Mouse (Mus musculus) neural tube, embryonic 10.5 days (tissue): ENCODE measurements around the gene Cir1.

Experiments used
- DNase-seq: peaks from one replicate; pipeline ENCODE4 v3.0.0-alpha.2; 2017; ENCODE audit warnings: low spot score; ENCODE audit errors: extremely low spot score

Gene Cir1

DNA sequence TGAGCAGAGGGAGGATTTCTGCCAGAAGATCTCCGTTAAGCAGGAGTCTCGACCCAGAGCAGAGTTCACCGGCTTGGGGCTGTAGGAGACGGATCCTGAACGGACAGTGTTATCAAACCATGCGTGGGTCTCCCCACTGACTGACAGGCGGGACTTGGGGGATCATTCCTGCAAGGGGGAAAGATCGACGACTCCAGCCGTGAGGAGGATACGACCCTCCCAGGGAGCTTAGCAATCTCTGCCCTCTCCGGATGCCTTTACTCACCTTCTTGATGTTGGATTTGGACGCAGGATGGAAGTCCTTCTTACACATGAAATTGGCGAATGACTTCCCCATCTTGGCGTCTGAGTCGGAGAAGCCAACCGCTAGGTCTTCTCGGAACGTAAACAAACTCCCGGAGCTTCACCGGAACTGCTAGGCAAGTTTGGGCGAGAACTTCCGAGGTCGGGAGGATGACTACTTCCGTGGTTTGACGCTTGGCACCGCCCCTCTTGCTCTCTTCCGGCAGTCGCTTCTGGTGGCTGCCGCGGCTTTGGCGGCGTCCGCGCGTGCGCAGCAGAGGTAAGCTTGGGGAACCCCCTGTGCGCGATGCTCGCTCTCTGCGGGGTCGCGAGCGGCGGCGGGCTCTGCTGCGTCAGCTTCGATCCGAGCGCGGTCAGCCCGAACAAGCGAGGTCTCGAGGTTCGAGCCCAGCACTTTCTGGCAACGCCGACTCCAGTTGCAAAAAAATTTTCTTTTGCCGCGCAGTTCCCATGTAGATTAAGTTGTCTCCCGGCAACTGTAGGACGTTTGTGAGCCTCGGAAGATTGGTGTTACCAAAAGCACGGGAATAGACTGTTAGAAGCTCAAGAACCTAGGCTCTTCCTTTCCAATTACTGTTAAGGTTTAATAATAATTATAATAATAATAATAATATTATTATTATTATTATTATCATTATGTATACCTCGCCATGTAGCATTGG is at the start of gene Cir1, which contains the start of gene Scrn3:
Gene Cir1 (minus strand): TSS at position 550 of the 965 bp plus-strand sequence.
Gene Scrn3 (plus strand): TSS at position 450 of the 965 bp plus-strand sequence.
- DNase-seq: peak; percentile 92

DNA sequence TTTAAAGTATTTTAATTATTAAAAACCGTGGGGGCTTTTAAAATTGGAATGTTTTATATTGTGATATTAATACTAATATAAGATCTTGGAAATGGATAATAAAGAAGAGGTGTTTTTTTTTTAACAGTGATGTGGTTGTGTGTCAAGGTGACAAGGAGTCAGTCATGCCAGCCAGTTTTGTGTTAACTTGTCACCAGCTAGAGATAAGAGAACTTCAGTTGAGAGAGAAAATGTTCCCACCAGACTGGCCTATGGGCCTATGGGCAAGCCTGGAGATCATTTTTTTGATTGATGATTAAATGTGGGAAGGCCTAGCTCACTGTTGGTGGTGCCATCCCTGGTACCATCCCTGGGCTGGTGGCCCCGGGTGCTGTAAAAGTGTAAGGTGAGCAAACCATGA is 48.0 kb upstream of the Cir1 start:
- no peak for DNase-seq

DNA sequence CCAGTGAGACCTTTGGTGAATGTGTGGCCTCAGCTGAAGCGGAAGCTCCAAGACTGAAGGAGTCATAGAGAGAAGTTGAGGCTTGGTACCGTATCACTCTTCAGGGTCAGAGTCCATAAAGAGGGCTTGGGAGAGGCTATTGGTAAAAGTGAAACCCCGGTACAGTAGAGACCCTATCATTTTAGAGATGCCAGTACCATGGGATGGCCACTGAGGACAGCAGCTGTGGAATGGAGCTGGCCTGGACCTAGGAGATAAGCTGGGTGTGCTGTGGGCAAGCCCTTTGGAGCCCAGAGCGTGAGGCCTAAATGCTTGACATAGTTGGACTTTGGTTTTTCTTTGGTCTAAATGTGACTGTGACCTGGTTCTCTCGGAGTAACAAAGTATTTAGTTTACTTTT is 47.4 kb upstream of the Cir1 start:
- DNase-seq: no peak

DNA sequence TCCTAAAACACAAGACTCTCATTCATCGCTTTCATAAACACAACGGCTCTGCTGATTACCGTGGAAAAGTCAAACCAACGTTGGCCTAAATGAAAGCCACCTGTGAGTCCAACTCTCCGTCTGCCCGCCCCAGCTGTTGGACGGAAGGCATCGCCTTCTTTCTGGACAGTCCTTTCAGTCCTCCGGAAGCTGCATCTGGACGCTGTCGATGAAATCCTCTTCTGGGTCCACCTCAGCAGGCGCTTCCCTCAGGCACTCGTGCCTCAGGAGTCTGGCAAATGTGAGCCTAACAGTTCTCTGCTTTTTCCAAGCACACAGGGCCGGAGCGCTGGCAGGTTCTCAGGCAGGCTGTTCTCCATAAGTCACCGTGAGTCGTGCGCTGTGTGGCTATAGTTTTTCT is 44.5 kb upstream of the Cir1 start:
- DNase-seq: no peak

DNA sequence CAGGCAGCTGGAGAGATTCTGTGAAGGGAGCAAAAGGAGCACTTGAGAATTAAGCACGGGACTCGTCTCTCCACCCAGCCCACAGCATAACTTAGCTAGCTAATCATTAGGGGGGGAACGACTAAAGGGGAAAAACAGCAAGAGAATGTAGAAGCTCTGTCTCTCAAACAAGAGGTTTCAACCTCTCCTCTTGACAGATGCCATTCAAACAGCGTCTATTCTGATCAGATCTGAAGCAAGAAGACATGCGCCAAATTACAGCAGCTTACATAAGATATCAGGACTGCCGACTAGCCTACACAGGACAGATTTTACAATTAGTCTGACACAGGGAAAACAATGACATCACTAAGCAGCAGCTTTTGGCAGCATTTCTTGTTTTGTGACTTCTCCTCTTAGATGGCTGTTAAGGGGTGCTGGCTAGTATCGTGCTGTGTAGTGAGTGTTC is 39.5 kb upstream of the Cir1 start:
- DNase-seq: no peak

DNA sequence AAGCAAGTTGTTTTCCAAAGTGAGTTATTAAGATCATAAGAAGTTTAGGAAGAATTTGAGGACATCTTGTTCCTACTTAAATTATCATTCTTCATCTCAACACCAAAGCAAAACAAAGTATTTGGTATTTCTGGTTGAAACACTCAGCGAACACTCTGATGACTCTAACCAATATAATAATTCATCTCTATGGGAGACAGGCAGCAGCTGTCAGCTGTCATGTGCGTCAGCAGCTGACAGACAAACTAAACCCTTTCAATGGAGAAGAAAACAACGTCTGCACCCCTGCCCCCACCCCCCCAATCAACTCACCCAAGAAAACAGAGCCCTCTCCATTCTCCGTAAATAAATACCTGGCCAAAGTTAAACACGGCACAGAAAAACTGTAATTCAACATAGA is 39.0 kb upstream of the Cir1 start:
- DNase-seq: no peak

DNA sequence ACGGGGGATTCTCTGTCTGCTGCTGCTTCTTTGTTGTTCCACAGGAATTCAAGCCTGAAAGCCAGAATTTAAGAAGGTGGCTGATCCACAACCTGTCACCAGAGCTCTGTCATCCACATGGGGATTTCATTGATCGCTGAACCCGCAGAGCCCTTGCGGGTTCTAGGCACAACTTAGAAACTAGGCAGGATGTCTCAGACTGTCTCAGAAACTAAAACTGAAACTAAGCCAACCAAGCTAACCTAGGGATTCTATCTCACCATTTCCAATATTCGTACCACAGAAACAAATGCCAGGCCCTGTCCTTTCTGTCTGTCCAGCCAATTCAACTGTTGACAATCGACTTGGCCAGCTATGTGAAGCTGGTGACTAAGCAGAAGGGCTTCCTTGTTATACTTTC is 35.7 kb upstream of the Cir1 start:
- no peak for DNase-seq

DNA sequence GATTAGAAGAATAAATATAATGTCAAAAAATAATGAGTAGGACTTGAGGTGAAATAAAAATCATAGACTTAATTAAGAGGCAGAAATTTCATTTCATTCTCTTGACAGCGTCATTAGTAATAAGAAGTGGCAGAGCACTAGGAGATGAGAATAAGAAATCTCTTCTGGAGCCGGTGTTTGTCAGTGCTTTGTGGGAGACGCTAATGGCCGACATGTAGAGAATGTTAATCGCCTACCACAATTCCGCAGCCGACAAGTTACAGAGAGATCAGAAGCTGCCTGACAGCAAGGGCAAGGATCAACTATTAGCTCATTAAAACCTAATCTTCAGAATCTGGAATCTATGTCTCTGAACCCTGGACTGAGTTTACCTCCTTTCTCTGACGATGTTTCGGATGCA is 35.3 kb upstream of the Cir1 start:
- DNase-seq: no peak

DNA sequence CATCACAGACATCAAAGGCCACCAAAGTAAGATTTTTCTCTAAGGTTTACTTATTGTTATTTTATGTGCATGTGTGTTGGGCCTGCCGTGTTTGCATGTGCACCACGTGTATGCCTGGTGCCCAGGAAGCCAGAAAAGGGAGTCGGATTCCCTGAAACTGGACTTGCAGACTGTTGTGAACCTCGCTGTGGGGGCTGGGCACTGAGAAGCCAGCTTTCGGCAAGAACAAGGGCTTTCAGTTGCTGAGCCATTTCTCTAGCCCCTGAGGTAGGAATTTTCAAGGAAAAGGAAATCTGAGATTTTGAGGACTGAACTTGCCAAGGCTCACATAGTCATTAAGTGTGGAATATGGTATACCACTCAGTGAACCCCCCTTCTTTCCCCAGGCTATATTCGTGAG is 34.6 kb upstream of the Cir1 start:
- no peak for DNase-seq

DNA sequence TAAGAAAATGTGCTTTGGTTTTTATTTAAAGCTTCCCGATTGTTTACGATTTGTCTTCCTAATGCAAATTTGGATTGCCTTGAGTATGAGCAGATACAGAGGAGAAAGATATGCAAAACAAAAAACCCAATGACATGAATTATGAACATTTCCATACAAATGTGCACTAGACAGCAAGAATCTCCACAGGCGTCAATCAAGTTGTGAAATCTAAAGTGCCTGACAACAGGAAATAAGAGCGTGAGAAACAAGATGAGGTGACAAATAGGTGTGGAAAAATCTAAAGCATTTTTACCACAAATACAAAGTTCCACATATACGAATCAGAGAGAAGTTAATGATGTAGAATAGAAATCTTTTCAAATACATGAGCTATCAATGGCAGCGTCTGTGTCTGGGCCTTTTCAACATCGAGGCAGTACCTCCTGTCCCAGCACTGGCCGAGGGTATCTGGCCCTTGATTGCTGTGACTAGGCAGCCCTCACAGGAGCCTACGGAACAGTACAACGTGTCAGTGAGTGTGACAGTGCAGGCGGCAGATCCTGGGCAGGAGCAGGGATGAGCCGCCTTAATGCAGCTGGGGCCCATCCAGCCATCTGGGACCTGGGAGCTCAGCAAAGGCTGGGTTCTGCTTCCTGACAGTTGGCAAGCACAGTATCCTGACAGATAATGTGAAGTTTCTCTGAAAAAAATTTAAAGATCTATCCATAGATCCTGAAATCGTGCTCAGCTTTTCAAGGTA is 34.0 kb upstream of the Cir1 start:
- DNase-seq: no peak

DNA sequence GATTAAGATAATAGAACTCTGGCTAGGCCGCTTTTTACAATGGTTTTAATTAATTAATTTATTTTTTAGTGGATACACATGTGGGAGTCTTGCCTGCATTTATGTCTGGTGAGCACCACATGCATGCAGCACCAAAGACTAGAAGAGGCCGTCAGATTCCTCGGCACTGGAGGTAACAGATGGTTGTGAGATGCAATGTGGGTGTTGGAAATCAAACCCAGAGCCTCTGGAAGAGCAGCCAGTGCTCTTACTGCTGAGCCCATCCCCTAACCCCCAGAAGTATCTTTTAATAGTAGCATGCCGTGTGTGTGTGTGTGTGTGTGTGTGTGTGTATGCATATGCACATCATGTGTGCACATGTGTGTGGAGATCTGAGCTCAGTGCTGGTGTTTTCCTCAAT is 32.7 kb upstream of the Cir1 start:
- DNase-seq: no peak

DNA sequence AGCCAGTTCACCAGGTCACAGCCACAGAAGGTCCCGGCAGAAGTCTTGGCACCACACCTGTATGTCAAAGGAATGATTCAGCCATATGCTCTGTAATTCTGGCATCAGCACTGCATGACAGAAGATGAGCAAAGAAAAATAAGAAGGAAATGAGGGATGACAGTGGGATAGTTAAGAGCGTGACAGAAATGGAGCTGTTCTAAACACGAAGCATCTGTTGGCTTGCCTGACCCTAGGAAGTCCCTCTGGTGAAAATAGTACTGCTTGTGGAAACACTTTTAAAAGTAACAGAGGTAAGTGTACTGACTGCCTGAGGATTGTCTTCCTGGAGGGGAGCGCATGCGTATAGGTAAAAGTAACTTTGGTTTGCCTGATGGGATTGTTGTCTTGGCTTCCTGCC is 31.2 kb upstream of the Cir1 start:
- no peak for DNase-seq

DNA sequence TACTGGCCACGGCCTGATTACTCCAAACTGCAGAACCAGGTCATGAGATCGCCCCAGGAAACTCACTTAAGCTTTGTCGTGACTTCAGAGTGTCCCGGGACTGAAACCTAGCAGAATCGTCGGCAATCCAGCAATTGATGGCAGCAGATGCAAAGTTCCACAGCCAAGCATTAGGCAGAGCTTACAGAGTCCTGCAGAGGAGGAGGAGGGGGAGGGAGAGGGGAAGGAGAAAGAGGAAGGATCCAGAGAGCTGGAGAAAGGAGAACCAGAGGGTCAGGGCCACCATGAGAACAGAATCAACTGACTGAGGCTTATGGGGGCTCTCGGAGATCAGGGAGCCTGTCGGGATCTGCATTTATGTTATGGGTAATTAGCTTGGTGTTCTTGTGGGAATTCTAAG is 25.9 kb upstream of the Cir1 start:
- no peak for DNase-seq

DNA sequence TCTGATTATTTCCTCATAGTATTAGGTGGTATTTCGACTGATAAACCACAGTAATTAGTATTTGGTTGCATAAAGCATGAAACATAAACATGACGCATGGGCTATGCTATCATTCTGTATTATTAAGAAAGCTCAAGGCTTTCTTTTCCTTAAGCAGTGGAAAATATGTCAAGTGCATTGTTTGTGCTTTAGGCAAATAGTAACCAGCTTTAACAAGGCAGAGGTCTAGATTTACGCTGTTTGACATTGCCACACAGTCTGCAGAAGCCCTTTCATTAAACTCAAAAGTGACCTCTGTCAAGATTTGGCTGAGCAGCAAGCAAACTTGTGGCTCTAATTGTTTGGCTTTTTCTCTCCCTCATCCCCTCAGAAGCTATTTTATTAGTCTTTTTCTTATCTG is 23.4 kb upstream of the Cir1 start:
- no peak for DNase-seq

DNA sequence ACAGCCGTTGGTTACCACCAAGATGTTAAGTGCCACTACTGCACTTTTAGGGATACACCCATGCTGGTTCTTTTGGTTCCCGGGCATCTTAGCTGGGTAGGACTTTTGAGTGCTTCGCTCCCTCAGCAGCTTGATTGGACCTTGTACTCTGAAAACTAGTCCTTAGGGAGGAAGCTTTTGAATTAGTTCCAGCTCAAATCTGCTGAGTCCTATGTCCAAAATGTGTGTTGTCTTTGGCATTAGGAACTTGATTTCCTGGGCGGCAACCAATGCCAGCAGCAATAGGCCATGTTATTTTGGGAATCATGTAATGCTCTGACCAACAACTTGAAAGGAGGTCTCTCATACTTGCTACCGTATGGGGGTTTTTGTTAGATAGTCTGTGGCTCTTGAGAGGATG is 13.4 kb upstream of the Cir1 start:
- no peak for DNase-seq

DNA sequence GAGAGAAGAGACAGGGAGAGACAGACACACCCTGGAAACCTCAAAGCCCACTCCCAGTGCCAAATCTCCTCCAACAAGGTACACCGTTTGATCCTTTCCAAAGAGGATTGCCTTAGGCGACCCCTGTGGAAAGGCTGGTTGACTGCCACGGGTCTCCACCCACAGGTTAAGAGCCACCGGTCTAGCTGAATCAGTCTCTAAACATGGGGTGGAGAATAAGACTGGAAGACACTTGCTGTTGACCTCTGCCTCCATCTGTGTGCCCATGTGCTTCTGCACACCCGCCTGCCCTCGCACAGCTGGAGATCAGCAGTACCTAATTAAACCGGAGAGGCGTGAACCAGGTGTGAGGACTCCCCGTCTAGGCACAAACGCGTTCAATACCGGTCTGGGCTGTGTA is 10.5 kb upstream of the Cir1 start:
- DNase-seq: no peak

DNA sequence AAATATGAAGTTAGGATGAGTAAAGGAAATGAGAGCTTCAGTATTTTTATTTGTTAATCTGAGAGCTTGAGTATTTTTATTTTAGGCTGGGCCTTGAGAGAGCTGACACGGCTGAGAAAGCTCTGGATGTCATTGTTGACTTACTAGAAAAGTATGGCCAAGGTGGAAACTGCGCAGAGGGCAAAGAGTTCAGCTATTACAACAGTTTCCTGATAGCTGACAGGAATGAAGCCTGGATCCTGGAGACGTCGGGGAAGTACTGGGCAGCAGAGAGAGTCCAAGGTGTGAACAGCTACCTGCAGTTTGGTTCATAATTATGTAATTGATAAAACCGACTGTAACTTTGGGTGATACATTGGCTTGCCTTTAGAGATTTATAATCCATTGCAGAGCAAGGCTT is 6.7 kb upstream of the Cir1 start:
- no peak for DNase-seq

DNA sequence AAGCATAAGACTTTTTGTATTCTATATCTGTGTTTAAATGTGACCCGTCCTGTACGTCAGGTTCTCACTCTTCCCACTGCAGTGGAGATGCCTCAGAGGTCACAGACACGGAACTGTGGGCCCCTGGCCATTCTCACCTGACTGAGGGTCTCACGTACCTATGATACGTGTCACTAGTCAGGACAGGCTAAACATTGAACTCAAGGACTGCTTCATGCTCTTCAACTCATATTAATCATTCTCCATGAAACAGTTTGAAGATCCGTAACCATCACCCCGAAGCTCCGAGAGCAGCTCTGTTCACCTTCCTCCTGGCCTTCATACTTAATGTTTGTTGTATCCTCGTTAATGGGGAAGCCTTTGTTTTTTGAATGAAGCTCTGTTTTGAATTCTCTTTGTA is 4.9 kb upstream of the Cir1 start:
- DNase-seq: no peak

DNA sequence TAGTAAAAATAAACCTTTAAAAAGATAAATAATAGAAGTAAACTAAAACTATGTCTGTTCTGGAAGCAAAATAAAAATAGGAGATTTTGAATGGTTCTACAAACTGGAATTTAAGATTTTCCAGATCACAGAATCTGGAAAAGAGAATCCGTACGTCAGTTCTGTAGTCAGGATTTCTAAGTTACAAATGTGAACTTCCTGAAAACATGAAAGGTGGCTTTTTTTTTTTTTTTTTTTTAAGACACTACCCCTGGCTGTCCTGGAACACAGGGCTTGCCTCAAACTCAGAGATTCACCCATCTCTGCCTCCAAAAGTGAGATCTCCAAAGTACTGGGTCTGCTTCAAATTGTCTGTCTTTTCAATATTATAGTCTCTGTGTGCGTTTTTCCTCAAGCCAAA is 1.8 kb upstream of the Cir1 start:
- DNase-seq: no peak

DNA sequence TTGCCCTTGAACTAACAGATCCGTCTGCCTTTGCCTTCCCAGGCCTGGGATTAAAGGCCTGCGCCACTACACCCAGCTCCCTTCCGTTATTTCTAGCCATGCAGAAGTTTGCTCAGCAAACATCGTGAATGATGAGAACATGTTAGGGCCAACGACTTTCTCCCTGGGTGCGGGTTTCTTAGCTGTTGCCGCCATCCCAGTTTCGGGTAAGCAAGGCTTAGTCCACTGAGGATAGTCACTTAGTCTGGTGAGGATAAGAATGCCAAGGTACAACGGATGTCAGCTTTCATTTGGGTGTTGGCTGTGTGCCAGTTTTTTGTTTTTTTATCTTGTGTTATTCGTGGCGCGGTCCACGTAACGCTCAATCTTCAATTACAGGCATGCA is 608 bp upstream of the Cir1 start:
- DNase-seq: peak; percentile 36

DNA sequence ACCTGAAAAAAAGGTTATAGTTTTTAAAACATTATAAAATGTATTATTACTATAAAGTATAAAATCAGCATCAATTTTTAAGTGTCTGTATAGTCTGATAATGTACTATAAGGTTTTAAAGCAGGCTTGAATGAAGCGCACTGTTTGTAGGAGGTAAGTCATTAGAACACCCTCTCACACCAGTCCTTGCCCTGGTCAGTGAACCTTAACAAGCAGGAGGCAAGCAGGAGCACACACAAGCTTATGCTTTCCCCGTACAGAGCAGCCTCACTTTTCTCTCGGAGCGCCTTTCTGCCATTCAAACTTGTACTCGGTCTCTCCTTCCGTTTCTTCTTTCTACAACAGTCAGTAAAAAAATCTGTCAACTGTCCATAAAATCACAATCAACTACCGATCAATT is 6.5 kb downstream of the Cir1 start:
- no peak for DNase-seq

DNA sequence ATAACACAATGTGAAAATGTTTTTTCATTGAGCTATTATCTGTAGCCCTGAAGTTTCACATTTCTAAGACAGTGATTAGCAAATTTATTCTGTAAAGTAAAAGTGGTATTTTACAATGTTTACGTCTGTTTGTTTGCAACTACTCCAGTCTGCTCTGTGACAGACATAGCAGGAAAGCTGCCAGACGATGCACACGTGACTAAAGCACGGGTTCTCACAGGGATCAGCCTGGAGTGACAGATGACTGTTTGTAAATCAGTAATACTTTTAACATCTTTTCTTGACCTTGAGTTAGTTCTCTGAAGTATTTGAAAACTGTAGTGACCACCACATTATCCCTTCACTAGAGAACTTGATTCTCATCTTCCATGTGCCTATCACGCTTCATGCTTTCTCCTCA is 8.0 kb downstream of the Cir1 start:
- DNase-seq: no peak

DNA sequence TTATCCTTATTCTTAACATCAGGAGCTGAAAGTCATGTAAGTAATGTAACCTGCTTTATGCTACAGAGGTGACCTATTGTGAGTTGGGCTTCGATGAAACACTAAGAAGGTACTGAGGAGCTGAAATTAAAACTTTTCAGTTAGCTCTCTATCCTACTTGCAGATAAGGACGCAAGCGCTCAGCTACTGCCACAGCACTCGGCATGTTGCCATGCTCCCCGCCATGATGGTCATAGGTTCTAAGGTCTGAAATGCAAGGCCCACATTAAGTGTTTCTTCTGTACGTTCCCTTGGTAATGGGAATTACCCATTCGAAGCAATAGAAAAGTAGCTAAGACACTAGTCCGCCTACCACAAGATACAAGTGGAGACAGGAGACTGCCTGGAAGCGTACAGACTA is 9.8 kb downstream of the Cir1 start:
- DNase-seq: no peak
